Mouse (Mus musculus): ENCODE measurements around the gene Atp8a2.

- TF ChIP-seq POLR2A (IDR thresholded peaks at IDR 0.05; ENCODE audit: borderline replicate concordance, low read depth, low read length) (no peak), CTCF (IDR thresholded peaks at IDR 0.05; ENCODE audit: low read depth, low read length) (no peak)
These were observed 437.7 kb downstream of the Atp8a2 start for GRCm38 (mm10) chr14:59759196-59759839.
